Mouse (Mus musculus) gastrocnemius, adult 2 months (tissue): ENCODE results near the gene Ap1g1. TPM values are rescaled to one million over a fixed set of nuclear protein-coding genes. Genes with fewer than 3 reads are reported as not detected.

ENCODE experiments used
- DNase-seq: peaks from one replicate; pipeline ENCODE4 v3.0.0; 2022
- H3K27ac ChIP-seq: fragments of 200-600 bp; 2 replicates; pipeline ENCODE4 v1.8.1; 2022; ENCODE audit warnings: mild to moderate bottlenecking
- H3K4me3 ChIP-seq: fragments of 200-600 bp; 2 replicates; pipeline ENCODE4 v1.8.1; 2022; ENCODE audit warnings: mild to moderate bottlenecking, moderate library complexity
- CTCF ChIP-seq: fragments of 200-600 bp; IDR thresholded peaks from 2 replicates; pipeline ENCODE4 v1.8.1; 2022; ENCODE audit warnings: antibody characterized with exemption, mild to moderate bottlenecking, moderate library complexity
- intact Hi-C: fragments of 180-260 bp; cut with DNase I; formaldehyde crosslinking; loops from one replicate; pipeline ENCODE4 v1.15.1; 2025
- total RNA-seq, 2 experiments: library from RNA; stranded (reverse); gene quantifications; 2 replicates each; pipeline ENCODE4 v1.2.3; 2021

Ap1g1 gene
- total RNA-seq, 2 experiments from 2014 or later = 39.9 to 40.0 TPM

GRCm38 (mm10) chr8:109756849-109757248 is 21.5 kb upstream of the Ap1g1 start:
- no peak for DNase-seq
- Histone ChIP-seq H3K27ac (no peak overlapping the region), H3K4me3 (no peak overlapping the region)
- intact Hi-C loops = no loop called here
- no peak for TF ChIP-seq CTCF

DNA sequence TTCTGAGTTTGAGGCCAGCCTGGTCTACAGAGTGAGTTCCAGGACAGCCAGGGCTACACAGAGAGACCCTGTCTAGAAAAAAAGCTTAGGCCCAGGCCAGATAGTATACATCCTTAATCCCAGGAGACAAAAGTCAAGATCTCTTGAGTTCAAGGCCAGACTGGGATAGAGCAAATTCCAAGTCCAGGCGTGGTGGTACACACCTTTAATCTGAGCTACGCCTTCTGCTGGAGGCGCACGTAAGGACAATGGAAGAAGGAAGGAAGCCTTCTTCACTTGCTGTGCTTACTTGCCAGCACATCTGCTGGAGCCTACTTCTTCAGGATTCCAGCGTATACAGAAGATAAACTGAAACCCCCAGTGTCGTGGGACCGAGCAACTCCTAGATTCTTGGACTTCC is 18.9 kb upstream of the Ap1g1 start:
- DNase-seq = no peak
- TF ChIP-seq CTCF = no peak

GRCm38 (mm10) chr8:109760221-109760620 is 18.1 kb upstream of the Ap1g1 start:
- no peak overlapping the region for H3K4me3 ChIP-seq
- intact Hi-C loops = no loop called here
- H3K27ac ChIP-seq = no peak overlapping the region
- DNase-seq = no peak
- TF ChIP-seq CTCF = no peak

More for the DNA sequence above, 18.9 kb upstream of the Ap1g1 start:
- intact Hi-C loops = no loop called here
- Histone ChIP-seq H3K4me3 (no peak overlapping the region), H3K27ac (no peak overlapping the region)

- no peak for TF ChIP-seq CTCF
- intact Hi-C loops = no loop called here
- no peak overlapping the region for H3K4me3 ChIP-seq
- no peak for DNase-seq
- no peak overlapping the region for H3K27ac ChIP-seq
These were observed 14.3 kb upstream of the Ap1g1 start for GRCm38 (mm10) chr8:109764031-109764430.

DNA sequence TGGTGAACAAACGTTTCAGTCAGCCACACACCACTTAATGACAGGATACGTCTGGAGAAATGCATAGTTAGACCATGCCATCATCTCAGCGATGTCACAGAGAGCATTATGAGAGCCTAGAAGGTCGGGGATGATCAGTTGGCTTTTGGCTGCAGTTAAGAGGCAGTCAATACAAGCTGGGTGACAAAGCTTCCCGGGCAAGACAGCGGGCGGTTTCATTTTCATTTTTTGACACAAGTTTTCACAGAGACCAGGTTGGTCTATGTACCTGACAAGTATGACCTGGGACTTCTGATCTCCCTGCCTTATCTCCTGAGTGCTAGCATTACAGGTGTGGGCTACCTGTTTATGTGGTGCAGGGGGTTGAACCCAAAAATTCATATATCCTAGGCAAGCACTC is 12.3 kb upstream of the Ap1g1 start:
- Histone ChIP-seq H3K4me3 (no peak overlapping the region), H3K27ac (no peak overlapping the region)
- intact Hi-C loops = no loop called here
- no peak for TF ChIP-seq CTCF
- DNase-seq = no peak

DNA sequence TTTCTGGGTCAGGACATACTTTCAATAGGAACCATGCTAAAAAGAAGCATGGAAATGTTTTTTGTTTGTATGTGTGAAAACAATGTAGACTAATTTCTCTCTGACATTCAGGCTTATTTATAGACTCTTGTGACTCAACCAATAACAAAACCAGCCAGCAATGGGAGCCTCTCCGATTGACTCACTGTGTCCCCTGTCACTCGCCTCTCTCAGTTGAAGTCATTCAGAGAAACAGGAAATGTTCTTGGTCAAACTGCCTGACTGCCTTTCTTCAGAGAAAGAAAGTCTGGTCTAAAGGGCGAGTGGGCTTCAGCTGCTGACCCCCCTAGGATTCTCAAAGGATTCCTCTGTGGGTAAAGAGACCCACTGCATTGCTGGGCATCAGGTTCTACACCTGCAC is 5.2 kb upstream of the Ap1g1 start:
- TF ChIP-seq CTCF = no peak
- DNase-seq = no peak
- H3K4me3 ChIP-seq = no peak overlapping the region
- intact Hi-C loops = no loop called here
- H3K27ac ChIP-seq = no peak overlapping the region

- Histone ChIP-seq H3K27ac (peak overlapping the region; percentile 99), H3K4me3 (peak overlapping the region; percentile 95)
- DNase-seq = no peak
- intact Hi-C loops = loop anchor here (1.0 to 2.0 kb wide), 3 partner anchors 71 to 213 kb away; partner anchors contain the start of genes Dhodh, Dhx38 and Txnl4b
- TF ChIP-seq CTCF = no peak
These were observed 503 bp upstream of the Ap1g1 start for GRCm38 (mm10) chr8:109777851-109778250.

- intact Hi-C loops = loop anchor here (1.0 to 2.0 kb wide), 3 partner anchors 72 to 214 kb away; partner anchors contain the start of genes Dhodh, Dhx38 and Txnl4b
- peak overlapping the region; percentile 95 for H3K4me3 ChIP-seq
- H3K27ac ChIP-seq = peak overlapping the region; percentile 99
- no peak for TF ChIP-seq CTCF
- no peak for DNase-seq
These were observed 653 bp downstream of the Ap1g1 start for GRCm38 (mm10) chr8:109778993-109779421.

DNA sequence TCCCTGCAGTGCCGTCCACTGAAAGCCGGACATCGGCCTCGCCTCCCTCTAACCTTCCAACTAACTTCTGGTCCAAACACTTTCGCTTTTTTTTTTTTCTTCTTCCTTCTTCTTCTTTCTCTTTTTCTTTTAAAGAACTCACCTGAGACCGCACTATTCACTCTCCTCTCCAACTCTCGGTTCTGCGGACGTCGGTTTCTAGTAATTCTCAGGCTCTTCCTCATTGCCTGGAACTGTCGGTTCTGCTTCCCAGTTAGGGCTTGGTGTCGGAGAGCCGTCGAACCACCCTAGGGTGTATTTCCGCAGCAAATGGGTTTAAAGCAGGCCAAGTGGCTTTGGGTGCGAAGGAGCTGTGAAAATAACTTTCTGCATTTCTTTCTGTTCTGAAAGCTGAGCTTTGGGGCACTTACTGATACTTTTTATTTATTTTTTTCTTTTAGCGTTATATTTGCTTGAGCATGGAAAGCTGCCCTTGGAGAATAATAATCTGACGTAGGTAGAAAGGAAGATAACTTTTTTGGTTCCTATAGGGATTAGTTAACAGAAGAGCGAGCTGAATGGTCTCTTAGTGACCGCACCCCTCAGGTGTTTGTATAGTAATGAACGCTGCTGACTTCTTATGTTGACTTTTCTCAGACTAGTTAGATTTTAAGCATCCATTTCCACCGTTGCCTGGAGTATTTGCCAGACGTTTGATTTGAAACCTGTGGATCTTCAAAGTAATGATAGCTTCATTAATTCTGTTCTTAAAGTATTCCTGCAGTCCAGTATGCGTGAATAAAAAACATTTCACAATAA is 1.3 kb downstream of the Ap1g1 start:
- no peak for DNase-seq
- peak overlapping the region; percentile 99 for H3K27ac ChIP-seq
- TF ChIP-seq CTCF = no peak
- intact Hi-C loops = loop anchor here (2.0 kb wide), 2 partner anchors 73 to 215 kb away; partner anchors contain the start of genes Dhx38 and Txnl4b
- peak overlapping the region; percentile 95 for H3K4me3 ChIP-seq

GRCm38 (mm10) chr8:109780548-109780947 is 2.2 kb downstream of the Ap1g1 start:
- Histone ChIP-seq H3K4me3 (peak overlapping the region; percentile 95), H3K27ac (peak overlapping the region; percentile 48)
- intact Hi-C loops = no loop called here
- no peak for DNase-seq
- no peak for TF ChIP-seq CTCF

GRCm38 (mm10) chr8:109790938-109791337 is 12.6 kb downstream of the Ap1g1 start:
- peak overlapping the region; percentile 73; the same call in 1 of the 2 replicates for H3K27ac ChIP-seq
- intact Hi-C loops = no loop called here
- no peak for TF ChIP-seq CTCF
- DNase-seq = no peak
- H3K4me3 ChIP-seq = no peak overlapping the region

DNA sequence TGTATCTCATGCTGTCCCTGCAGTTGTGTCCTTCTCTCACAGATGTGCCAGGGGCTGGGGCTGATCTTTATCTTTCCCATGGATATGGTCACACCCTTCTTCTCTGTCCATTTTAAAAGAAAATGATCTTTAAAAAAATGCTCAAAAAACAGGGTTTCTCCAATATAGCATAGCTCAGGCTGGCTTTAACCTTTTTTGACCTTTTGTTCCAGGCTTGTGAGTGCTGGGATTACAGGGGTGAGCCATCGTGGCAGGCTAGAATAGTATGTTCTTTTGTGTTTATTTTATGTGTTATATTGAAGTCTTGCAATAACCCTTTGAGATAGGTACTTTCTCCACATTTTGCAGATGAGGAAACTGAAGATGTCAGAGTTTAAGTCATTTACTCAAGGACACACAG is 16.8 kb downstream of the Ap1g1 start:
- intact Hi-C loops = no loop called here
- peak overlapping the region; percentile 20 for H3K27ac ChIP-seq
- TF ChIP-seq CTCF = no peak
- no peak overlapping the region for H3K4me3 ChIP-seq
- no peak for DNase-seq

- intact Hi-C loops = no loop called here
- DNase-seq = no peak
- Histone ChIP-seq H3K4me3 (no peak overlapping the region), H3K27ac (peak overlapping the region; percentile 69)
- TF ChIP-seq CTCF = no peak
These were observed 20.4 kb downstream of the Ap1g1 start for GRCm38 (mm10) chr8:109798721-109799120.

- TF ChIP-seq CTCF = no peak
- H3K27ac ChIP-seq = peak overlapping the region; percentile 69
- DNase-seq = no peak
- no peak overlapping the region for H3K4me3 ChIP-seq
- intact Hi-C loops = no loop called here
These were observed 20.9 kb downstream of the Ap1g1 start for GRCm38 (mm10) chr8:109799245-109799644.
